Mouse (Mus musculus) midbrain, embryonic 11.5 days (tissue): ENCODE measurements around the gene Gpr37l1. TPM values are rescaled to one million over a fixed set of nuclear protein-coding genes. Genes with fewer than 3 reads are reported as not detected.
A peak's percentile ranks its signal among the peaks of the same experiment; 100 is the strongest.

Source experiments
- ATAC-seq: fragments of 200-750 bp; cut with Nextera tagmentation; 2 replicates; pipeline ENCODE4 v1.8.0; 2017; ENCODE audit warnings: moderate TSS enrichment, moderate library complexity; ENCODE audit not compliant: low FRiP score
- DNase-seq: peaks from one replicate; pipeline ENCODE4 v3.0.0; 2015; ENCODE audit warnings: low spot score; ENCODE audit errors: missing footprints
- H3K27ac ChIP-seq: fragments of 300-500 bp; sonication (generic); 2 replicates; pipeline ENCODE4 v1.5.1; 2014; ENCODE audit warnings: low read depth, low read length
- H3K27me3 ChIP-seq: fragments of 300-500 bp; sonication (generic); 2 replicates; pipeline ENCODE4 v1.6.1; 2014; ENCODE audit warnings: mild to moderate bottlenecking, low read length, moderate library complexity, mixed read lengths; ENCODE audit not compliant: control insufficient read depth, insufficient read depth
- H3K36me3 ChIP-seq: fragments of 300-500 bp; sonication (generic); 2 replicates; pipeline ENCODE4 v1.6.1; 2014; ENCODE audit warnings: mild to moderate bottlenecking, low read length, moderate library complexity, mixed read lengths; ENCODE audit not compliant: control insufficient read depth, insufficient read depth
- H3K4me1 ChIP-seq: fragments of 300-500 bp; sonication (generic); 2 replicates; pipeline ENCODE4 v1.6.1; 2014; ENCODE audit warnings: low read length; ENCODE audit not compliant: control insufficient read depth, insufficient read depth
- H3K4me2 ChIP-seq: fragments of 300-500 bp; sonication (generic); 2 replicates; pipeline ENCODE4 v1.6.1; 2014; ENCODE audit warnings: mild to moderate bottlenecking, moderate library complexity
- H3K4me3 ChIP-seq: fragments of 300-500 bp; sonication (generic); 2 replicates; pipeline ENCODE4 v1.5.1; 2014; ENCODE audit warnings: low read depth, low read length
- H3K9ac ChIP-seq: fragments of 300-500 bp; sonication (generic); 2 replicates; pipeline ENCODE4 v1.6.1; 2014; ENCODE audit warnings: low read length
- H3K9me3 ChIP-seq: fragments of 300-500 bp; sonication (generic); 2 replicates; pipeline ENCODE4 v1.6.1; 2016; ENCODE audit warnings: low read length; ENCODE audit not compliant: control insufficient read depth
- WGBS: fragments of 180-500 bp; shearing (Covaris S2); extraction: QIAGEN DNeasy Blood & Tissue Kit; methylation state at CpG from one replicate; pipeline ENCODE4 v1.1.7; 2014; 5-methylcytosine and 5-hydroxymethylcytosine counted together
- polyA plus RNA-seq: library from polyadenylated mRNA; unstranded; fragments of >200 nt; fragmentation: Nextera tagmentation; extraction: Ambion mirVana; gene quantifications from 2 replicates; pipeline ENCODE4 v1.2.1, GENCODE M21; 2014

Gpr37l1 gene
- not detected in 2 replicates for polyA plus RNA-seq

GRCm38 (mm10) chr1:135167435-135167834 is at the start of gene Gpr37l1:
TSS of gene Gpr37l1 (minus strand) at chr1:135167681.
- no peak for DNase-seq
- H3K4me2 ChIP-seq: no peak within 1 kb of the TSS

GRCm38 (mm10) chr1:135213772-135214640 is 46.5 kb upstream of the Gpr37l1 start:
- no peak overlapping the region for H3K9ac ChIP-seq
- H3K27me3 ChIP-seq: no peaks in the 10 kb centered on the region
- ATAC-seq (no peak), DNase-seq (no peak)
- no peaks in the 10 kb centered on the region for H3K36me3 ChIP-seq
- H3K4me3 ChIP-seq: no peak overlapping the region
- H3K4me1 ChIP-seq: no peaks in the 10 kb centered on the region
- no peaks in the 10 kb centered on the region for H3K9me3 ChIP-seq
- no peak overlapping the region for H3K4me2 ChIP-seq
- 92% methylated on average over 9 of the region's 9 CpGs for WGBS
- H3K27ac ChIP-seq: no peak overlapping the region

More at GRCm38 (mm10) chr1:135167435-135167834, at the start of gene Gpr37l1:
- 65% methylated on average over 11 of the region's 11 CpGs for WGBS
- ATAC-seq: no peak
- Histone ChIP-seq H3K27ac (no peak within 1 kb of the TSS), H3K27me3 (no peaks in the 10 kb centered on the region), H3K9ac (no peak within 1 kb of the TSS), H3K9me3 (no peaks in the 10 kb centered on the region), H3K4me3 (no peak within 1 kb of the TSS), H3K4me1 (no peaks in the 10 kb centered on the region), H3K36me3 (no peaks in the 10 kb centered on the region)

GRCm38 (mm10) chr1:135210421-135210820 is 42.9 kb upstream of the Gpr37l1 start:
- WGBS: 59% methylated on average over 5 of the region's 5 CpGs
- Histone ChIP-seq H3K36me3 (no peaks in the 10 kb centered on the region), H3K9me3 (no peaks in the 10 kb centered on the region), H3K4me3 (no peak overlapping the region), H3K4me2 (no peak overlapping the region), H3K27me3 (no peaks in the 10 kb centered on the region), H3K27ac (no peak overlapping the region), H3K9ac (no peak overlapping the region), H3K4me1 (no peaks in the 10 kb centered on the region)
- no peak for DNase-seq
- no peak for ATAC-seq

- no peak for ATAC-seq
These were observed 41.2 kb upstream of the Gpr37l1 start for GRCm38 (mm10) chr1:135208716-135209115.

GRCm38 (mm10) chr1:135206586-135207339 is 39.3 kb upstream of the Gpr37l1 start:
- H3K9ac ChIP-seq: no peak overlapping the region
- DNase-seq: no peak
- no peak for ATAC-seq
- H3K9me3 ChIP-seq: no peaks in the 10 kb centered on the region
- H3K27me3 ChIP-seq: no peaks in the 10 kb centered on the region
- no peak overlapping the region for H3K27ac ChIP-seq
- no peak overlapping the region for H3K4me2 ChIP-seq
- H3K4me1 ChIP-seq: peaks cover 2% of the 10 kb centered on the region; the same call in 1 of the 2 replicates
- 89% methylated on average over 14 of the region's 14 CpGs for WGBS
- no peak overlapping the region for H3K4me3 ChIP-seq
- no peaks in the 10 kb centered on the region for H3K36me3 ChIP-seq

More at GRCm38 (mm10) chr1:135208716-135209115, 41.2 kb upstream of the Gpr37l1 start:
- Histone ChIP-seq H3K27me3 (no peaks in the 10 kb centered on the region), H3K4me3 (no peak overlapping the region), H3K36me3 (no peaks in the 10 kb centered on the region), H3K4me2 (no peak overlapping the region), H3K4me1 (peaks cover 2% of the 10 kb centered on the region; the same call in 1 of the 2 replicates), H3K27ac (no peak overlapping the region), H3K9me3 (no peaks in the 10 kb centered on the region), H3K9ac (no peak overlapping the region)
- WGBS: 78% methylated on average over 9 of the region's 9 CpGs
- DNase-seq: no peak

- no peaks in the 10 kb centered on the region for H3K27me3 ChIP-seq
- H3K27ac ChIP-seq: no peak overlapping the region
- no peak overlapping the region for H3K4me3 ChIP-seq
- ATAC-seq: no peak
- H3K4me2 ChIP-seq: no peak overlapping the region
- H3K9me3 ChIP-seq: no peaks in the 10 kb centered on the region
- WGBS: 51% methylated on average over 4 of the region's 4 CpGs
- DNase-seq: no peak
- H3K36me3 ChIP-seq: no peaks in the 10 kb centered on the region
- H3K9ac ChIP-seq: no peak overlapping the region
- peaks cover 2% of the 10 kb centered on the region; the same call in 1 of the 2 replicates for H3K4me1 ChIP-seq
These were observed 37.8 kb upstream of the Gpr37l1 start for GRCm38 (mm10) chr1:135205257-135205656.

- Histone ChIP-seq H3K27ac (no peak overlapping the region), H3K9ac (no peak overlapping the region), H3K9me3 (no peaks in the 10 kb centered on the region), H3K4me1 (peaks cover 3% of the 10 kb centered on the region; the same call in 1 of the 2 replicates), H3K4me3 (no peak overlapping the region), H3K27me3 (no peaks in the 10 kb centered on the region), H3K4me2 (no peak overlapping the region), H3K36me3 (no peaks in the 10 kb centered on the region)
- 32% methylated on average over 12 of the region's 12 CpGs for WGBS
- DNase-seq (no peak), ATAC-seq (0 out of 2 replicates have a peak, but pooled peaks have one; percentile 22)
These were observed 37.0 kb upstream of the Gpr37l1 start for GRCm38 (mm10) chr1:135204196-135205126.

- Histone ChIP-seq H3K4me1 (peaks cover 14% of the 10 kb centered on the region), H3K27ac (no peak overlapping the region), H3K9me3 (no peaks in the 10 kb centered on the region), H3K9ac (no peak overlapping the region), H3K4me2 (no peak overlapping the region), H3K4me3 (no peak overlapping the region), H3K27me3 (no peaks in the 10 kb centered on the region), H3K36me3 (no peaks in the 10 kb centered on the region)
- ATAC-seq (no peak), DNase-seq (no peak)
- 79% methylated on average over 4 of the region's 4 CpGs for WGBS
These were observed 32.9 kb upstream of the Gpr37l1 start for GRCm38 (mm10) chr1:135200400-135200799.
